Mouse (Mus musculus) hindbrain, postnatal 0 days (tissue): ENCODE data around the gene Creb3. TPM values are rescaled to one million over a fixed set of nuclear protein-coding genes. Genes with fewer than 3 reads are reported as not detected.

Source experiments
- ATAC-seq: fragments of 200-750 bp; cut with Nextera tagmentation; 2 replicates; pipeline ENCODE4 v1.8.0; 2017; ENCODE audit warnings: mild to moderate bottlenecking, moderate TSS enrichment, moderate library complexity
- DNase-seq: peaks from one replicate; pipeline ENCODE4 v3.0.0-alpha.2; 2015; ENCODE audit warnings: low spot score
- H3K27ac ChIP-seq: fragments of 300-500 bp; sonication (generic); 2 replicates; pipeline ENCODE4 v1.5.1; 2014; ENCODE audit warnings: mild to moderate bottlenecking
- H3K27me3 ChIP-seq: fragments of 300-500 bp; sonication (generic); 2 replicates; pipeline ENCODE4 v1.6.1; 2014; ENCODE audit warnings: low read length, mixed read lengths; ENCODE audit not compliant: insufficient read depth
- H3K36me3 ChIP-seq: fragments of 300-500 bp; sonication (generic); 2 replicates; pipeline ENCODE4 v1.6.1; 2014; ENCODE audit warnings: low read length, mixed read lengths; ENCODE audit not compliant: insufficient read depth
- H3K4me1 ChIP-seq: fragments of 300-500 bp; sonication (generic); 2 replicates; pipeline ENCODE4 v1.6.1; 2014; ENCODE audit warnings: antibody characterized with exemption, low read length, mixed read lengths; ENCODE audit not compliant: insufficient read depth
- H3K4me2 ChIP-seq: fragments of 300-500 bp; sonication (generic); 2 replicates; pipeline ENCODE4 v1.6.1; 2014; ENCODE audit warnings: low read depth, mild to moderate bottlenecking, low read length, moderate library complexity, mixed read lengths
- H3K4me3 ChIP-seq: fragments of 300-500 bp; sonication (generic); 2 replicates; pipeline ENCODE4 v1.5.1; 2014; ENCODE audit warnings: low read length
- H3K9ac ChIP-seq: fragments of 300-500 bp; sonication (generic); replicated peaks from 2 replicates; pipeline ENCODE4 v1.6.1; 2014; ENCODE audit warnings: mild to moderate bottlenecking, low read length, moderate library complexity, mixed read lengths
- H3K9me3 ChIP-seq: fragments of 300-500 bp; sonication (generic); 2 replicates; pipeline ENCODE4 v1.6.1; 2016; ENCODE audit warnings: low read length, mixed read lengths
- CTCF ChIP-seq: IDR thresholded peaks from 2 replicates; pipeline ENCODE4 v1.5.1; 2016; ENCODE audit warnings: antibody characterized with exemption, control low read depth, low read depth
- WGBS: fragments of 180-500 bp; shearing (Covaris S2); extraction: QIAGEN DNeasy Blood & Tissue Kit; methylation state at CpG from one replicate; pipeline ENCODE4 v1.1.7; 2014; 5-methylcytosine and 5-hydroxymethylcytosine counted together
- polyA plus RNA-seq: library from polyadenylated mRNA; unstranded; fragments of >200 nt; fragmentation: Nextera tagmentation; extraction: Ambion mirVana; gene quantifications from 2 replicates; pipeline ENCODE4 v1.2.1, GENCODE M21; 2015
- total RNA-seq: library from RNA; depleted of rRNA; stranded (reverse); fragments of >200 nt; gene quantifications from 2 replicates; pipeline ENCODE4 v1.2.3, GENCODE M21; 2014

The Creb3 gene
- total and polyA plus RNA-seq, 2 experiments from 2014 or later, result 75.9 to 82.8 TPM

DNA sequence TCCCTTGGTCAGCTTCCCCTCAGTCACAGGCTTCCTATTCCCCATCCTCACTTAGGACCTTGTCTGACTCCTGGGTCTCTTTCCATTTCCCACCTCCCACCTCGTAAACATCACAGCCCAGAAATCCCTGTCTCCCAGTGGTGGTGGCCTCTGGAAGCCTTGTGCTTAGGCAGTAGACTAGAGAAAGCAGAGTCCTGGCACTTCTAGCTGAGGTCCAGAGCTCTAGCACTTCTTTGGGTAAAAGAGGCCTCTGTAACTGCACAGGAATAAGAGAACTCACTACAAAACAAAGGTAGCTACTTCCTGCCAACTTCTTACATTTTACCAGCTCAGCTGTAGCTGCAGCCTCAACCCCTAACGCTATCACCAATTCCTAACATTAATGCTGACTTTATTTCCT is 1.2 kb upstream of the Creb3 start:
- H3K27me3 ChIP-seq, result no peaks in the 10 kb centered on the region
- ATAC-seq (no peak), DNase-seq (no peak)
- no peak overlapping the region for H3K27ac ChIP-seq
- 33% methylated on average over 2 of the region's 2 CpGs for WGBS
- H3K4me2 ChIP-seq, result peak overlapping the region; percentile 64
- no peak for TF ChIP-seq CTCF
- peaks cover 18% of the 10 kb centered on the region for H3K36me3 ChIP-seq
- H3K9me3 ChIP-seq, result no peaks in the 10 kb centered on the region
- peak overlapping the region; percentile 85 for H3K4me3 ChIP-seq
- peak overlapping the region; percentile 91 for H3K9ac ChIP-seq
- H3K4me1 ChIP-seq, result peaks cover 18% of the 10 kb centered on the region

DNA sequence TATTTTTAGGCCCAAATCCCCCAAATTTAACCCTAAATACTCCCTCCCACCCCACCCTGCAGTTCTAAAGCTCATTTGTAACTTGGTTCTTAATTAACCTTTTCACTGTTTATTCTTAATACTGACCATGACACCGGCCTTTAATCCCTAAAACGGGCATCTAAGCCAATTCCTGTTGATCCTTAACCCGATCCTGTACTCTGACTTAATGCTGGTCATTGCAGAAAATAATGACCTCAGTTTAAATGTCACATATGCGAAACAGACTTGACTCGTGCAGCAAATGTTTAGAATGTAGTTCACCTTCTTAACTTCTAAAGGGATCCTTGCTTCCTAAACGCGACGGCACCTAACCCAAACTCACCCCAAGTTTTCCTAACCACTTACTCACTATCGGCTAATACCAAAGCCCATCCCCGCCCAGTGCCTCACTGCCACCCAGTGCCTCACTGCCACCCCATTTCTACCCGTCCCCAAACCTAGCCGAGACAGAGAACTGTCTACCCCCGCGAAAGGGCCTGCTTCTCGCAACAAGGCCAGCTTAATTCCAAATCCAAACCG is 616 bp upstream of the Creb3 start:
- no peak; the same call in 1 of the 2 replicates for ATAC-seq
- DNase-seq, result no peak
- Histone ChIP-seq H3K27ac (peak overlapping the region; percentile 95), H3K27me3 (no peaks in the 10 kb centered on the region), H3K4me3 (peak overlapping the region; percentile 85), H3K36me3 (peaks cover 21% of the 10 kb centered on the region), H3K9ac (peak overlapping the region; percentile 91), H3K4me2 (peak overlapping the region; percentile 64), H3K9me3 (no peaks in the 10 kb centered on the region), H3K4me1 (peaks cover 18% of the 10 kb centered on the region)
- 3% methylated on average over 16 of the region's 16 CpGs for WGBS
- no peak for TF ChIP-seq CTCF

DNA sequence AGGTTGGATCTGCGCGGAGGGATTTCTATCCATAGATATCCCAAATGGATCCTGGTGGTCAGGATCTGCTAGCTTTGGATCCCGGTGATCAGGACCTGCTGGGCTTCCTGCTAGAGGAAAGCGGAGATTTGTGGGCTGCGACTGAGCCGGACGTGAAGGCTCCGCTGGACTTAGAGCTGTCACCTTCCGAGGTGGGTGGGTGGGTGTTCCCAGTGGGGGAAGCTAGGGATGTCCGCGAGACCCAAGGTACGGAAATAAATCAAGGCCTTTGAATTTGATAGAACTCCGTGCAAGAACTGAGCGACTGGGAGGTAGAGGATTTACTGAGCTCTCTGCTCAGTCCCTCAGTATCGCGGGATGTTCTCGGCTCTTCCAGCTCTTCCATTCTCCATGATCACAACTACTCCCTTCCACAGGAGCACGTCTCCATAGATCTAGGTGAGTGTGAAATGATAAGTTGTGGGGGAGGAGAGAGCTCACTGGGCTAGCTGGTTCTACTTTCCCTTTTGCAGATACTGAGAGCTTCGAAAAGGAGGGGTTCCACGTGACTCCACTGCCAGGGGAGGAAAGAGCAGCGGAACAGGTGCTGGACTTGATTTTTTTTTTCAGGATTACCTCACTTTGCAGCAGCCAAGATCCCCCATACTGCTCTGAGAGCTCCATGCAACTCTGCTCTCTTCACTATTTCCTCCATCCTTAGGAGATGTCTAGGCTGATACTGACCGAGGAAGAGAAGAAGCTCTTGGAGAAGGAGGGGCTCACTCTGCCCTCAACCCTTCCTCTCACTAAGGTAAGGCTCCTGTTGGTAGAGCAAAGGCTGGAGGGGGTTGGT is 853 bp downstream of the Creb3 start:
- Histone ChIP-seq H3K4me2 (peak overlapping the region; percentile 64), H3K9me3 (no peaks in the 10 kb centered on the region), H3K27me3 (no peaks in the 10 kb centered on the region), H3K27ac (peak overlapping the region; percentile 95), H3K36me3 (peaks cover 36% of the 10 kb centered on the region), H3K4me1 (peaks cover 18% of the 10 kb centered on the region), H3K9ac (peak overlapping the region; percentile 91), H3K4me3 (peak overlapping the region; percentile 85)
- no peak for TF ChIP-seq CTCF
- peak; percentile 40 for DNase-seq
- 6% methylated on average over 22 of the region's 22 CpGs for WGBS
- ATAC-seq, result peak; percentile 27

DNA sequence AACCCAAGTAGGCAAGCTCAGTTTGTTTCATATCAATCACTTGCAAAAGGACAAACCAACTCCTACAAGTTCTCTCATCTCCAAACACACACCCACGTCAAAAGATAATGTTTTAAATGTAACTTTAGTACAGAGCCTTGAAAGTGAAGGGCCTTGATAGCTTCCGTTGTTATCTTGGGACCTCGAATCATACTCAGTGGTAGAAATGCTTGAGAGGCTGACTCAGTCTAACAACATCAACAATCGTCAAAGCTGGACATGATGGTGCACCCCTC is 1.4 kb downstream of the Creb3 start:
- DNase-seq, result no peak
- Histone ChIP-seq H3K9ac (peak overlapping the region; percentile 91), H3K4me2 (peak overlapping the region; percentile 64), H3K4me1 (peaks cover 18% of the 10 kb centered on the region), H3K36me3 (peaks cover 39% of the 10 kb centered on the region), H3K27ac (peak overlapping the region; percentile 95; the same call in 1 of the 2 replicates), H3K27me3 (no peaks in the 10 kb centered on the region), H3K4me3 (peak overlapping the region; percentile 85), H3K9me3 (no peaks in the 10 kb centered on the region)
- no peak for ATAC-seq
- WGBS, result 88% methylated on average over 4 of the region's 4 CpGs
- no peak for TF ChIP-seq CTCF

GRCm38 (mm10) chr4:43564231-43564630 is 2.1 kb downstream of the Creb3 start:
- no peaks in the 10 kb centered on the region for H3K27me3 ChIP-seq
- ATAC-seq (no peak), DNase-seq (peak; percentile 31)
- H3K4me1 ChIP-seq, result peaks cover 18% of the 10 kb centered on the region
- H3K9ac ChIP-seq, result 0 out of 2 replicates have a peak overlapping the region, but pooled peaks have one; percentile 91
- no peak overlapping the region for H3K4me3 ChIP-seq
- no peak overlapping the region for H3K4me2 ChIP-seq
- H3K36me3 ChIP-seq, result peaks cover 44% of the 10 kb centered on the region
- 39% methylated on average over 2 of the region's 2 CpGs for WGBS
- H3K27ac ChIP-seq, result no peak overlapping the region
- no peak for TF ChIP-seq CTCF
- H3K9me3 ChIP-seq, result no peaks in the 10 kb centered on the region

GRCm38 (mm10) chr4:43567140-43567539 is 5.0 kb downstream of the Creb3 start:
- 90% methylated on average over 9 of the region's 9 CpGs for WGBS
- H3K4me3 ChIP-seq, result no peak overlapping the region
- ATAC-seq (no peak), DNase-seq (no peak)
- peaks cover 6% of the 10 kb centered on the region for H3K4me1 ChIP-seq
- no peak overlapping the region for H3K4me2 ChIP-seq
- H3K9me3 ChIP-seq, result no peaks in the 10 kb centered on the region
- no peaks in the 10 kb centered on the region for H3K27me3 ChIP-seq
- H3K9ac ChIP-seq, result no peak overlapping the region
- H3K27ac ChIP-seq, result no peak overlapping the region
- TF ChIP-seq CTCF, result no peak
- H3K36me3 ChIP-seq, result peaks cover 73% of the 10 kb centered on the region

- Histone ChIP-seq H3K4me1 (peaks cover under 1% of the 10 kb centered on the region; the same call in 1 of the 2 replicates), H3K27ac (no peak overlapping the region), H3K9ac (no peak overlapping the region), H3K9me3 (no peaks in the 10 kb centered on the region), H3K4me3 (no peak overlapping the region), H3K4me2 (no peak overlapping the region), H3K36me3 (peaks cover 82% of the 10 kb centered on the region), H3K27me3 (no peaks in the 10 kb centered on the region)
- 88% methylated on average over 6 of the region's 6 CpGs for WGBS
- DNase-seq (no peak), ATAC-seq (no peak)
- TF ChIP-seq CTCF, result no peak
Observed at GRCm38 (mm10) chr4:43571395-43572045, 9.4 kb downstream of the Creb3 start.
